Mouse (Mus musculus): Measurements from ENCODE around the gene 5031439G07Rik.

Gene 5031439G07Rik

DNA sequence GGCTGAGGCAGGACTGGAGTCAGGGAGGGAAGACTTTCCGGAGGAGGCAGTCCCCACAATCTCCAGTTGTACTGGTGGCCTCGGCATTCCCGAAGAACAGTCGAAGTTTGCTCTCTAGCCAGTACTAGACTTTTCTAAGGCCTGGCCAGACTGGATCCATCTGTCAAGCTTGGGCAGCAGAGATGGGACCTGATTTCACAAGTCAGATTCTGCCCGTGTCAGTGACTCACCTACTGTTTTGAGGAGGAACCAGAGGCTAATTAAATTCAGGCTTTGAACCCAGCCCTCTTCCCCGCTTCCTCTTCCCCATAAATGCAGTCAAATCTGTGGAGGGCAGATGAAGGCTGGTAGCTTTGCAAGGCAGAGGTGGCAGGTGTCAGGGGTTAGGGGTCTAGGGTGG, 6.7 kb upstream of the 5031439G07Rik start:
- DNase-seq (ENCODE audit: low read depth, low spot score) = no peak

DNA sequence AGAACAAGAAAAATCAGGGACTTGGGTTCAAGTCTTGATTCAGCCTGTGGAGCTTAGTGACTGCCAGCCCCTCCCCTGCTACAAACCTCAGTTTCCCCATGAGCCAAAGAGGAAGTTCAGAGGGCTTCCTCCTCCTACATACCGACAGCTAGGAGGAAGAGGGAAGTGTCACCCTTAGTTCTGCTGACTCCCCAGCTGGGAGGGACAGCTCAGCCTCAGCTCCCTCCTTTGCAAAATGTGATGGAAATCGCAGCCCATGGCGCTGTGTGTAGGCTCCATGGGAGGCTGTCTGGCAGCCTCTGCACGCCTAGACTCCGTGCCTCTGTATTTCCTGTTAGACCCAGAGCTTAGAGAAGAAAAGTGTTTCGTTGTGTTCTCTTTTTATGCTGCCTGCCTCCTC, 6.1 kb upstream of the 5031439G07Rik start:
- DNase-seq (ENCODE audit: low read depth, low spot score) = no peak

DNA sequence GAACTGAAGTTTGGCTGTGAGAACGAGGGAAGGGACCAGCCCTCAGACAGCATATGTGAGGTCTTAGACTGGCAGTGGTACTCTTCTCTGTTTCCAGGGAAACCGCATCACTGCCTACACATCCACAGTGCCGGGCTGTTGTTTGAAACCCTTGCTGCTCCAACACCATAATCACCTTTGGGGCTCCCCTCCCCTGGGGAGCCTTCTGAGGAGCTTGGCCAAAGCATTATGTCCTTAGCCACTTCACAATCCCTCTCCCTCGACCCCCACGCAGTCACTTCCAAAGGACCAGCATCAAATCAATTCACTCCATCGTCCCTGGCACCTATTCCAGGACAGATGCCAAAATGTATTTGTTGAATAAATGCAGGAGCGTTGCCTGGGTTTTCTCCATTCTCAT, 1.4 kb upstream of the 5031439G07Rik start:
- no peak for DNase-seq (ENCODE audit: low read depth, low spot score)

DNA sequence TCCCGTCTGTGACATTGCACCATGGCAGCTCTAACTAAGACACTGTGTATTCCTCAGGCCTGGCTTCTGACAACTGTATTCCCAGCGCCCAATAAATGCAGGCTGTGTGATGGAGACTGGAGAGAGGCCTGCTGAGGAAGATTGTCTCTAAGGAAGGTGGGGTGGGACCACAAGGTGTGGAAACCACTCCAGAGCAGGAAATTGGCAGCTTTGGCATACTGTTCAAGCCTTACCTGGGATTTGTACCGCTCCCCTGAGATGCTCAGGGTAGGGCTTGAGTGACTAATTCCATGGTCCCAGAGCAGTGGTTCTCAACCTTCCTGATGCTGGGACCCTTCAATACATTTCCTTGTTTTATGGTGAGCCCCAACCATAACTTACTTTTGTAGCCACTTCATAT, 747 bp upstream of the 5031439G07Rik start:
- DNase-seq (ENCODE audit: low read depth, low spot score) = no peak

DNA sequence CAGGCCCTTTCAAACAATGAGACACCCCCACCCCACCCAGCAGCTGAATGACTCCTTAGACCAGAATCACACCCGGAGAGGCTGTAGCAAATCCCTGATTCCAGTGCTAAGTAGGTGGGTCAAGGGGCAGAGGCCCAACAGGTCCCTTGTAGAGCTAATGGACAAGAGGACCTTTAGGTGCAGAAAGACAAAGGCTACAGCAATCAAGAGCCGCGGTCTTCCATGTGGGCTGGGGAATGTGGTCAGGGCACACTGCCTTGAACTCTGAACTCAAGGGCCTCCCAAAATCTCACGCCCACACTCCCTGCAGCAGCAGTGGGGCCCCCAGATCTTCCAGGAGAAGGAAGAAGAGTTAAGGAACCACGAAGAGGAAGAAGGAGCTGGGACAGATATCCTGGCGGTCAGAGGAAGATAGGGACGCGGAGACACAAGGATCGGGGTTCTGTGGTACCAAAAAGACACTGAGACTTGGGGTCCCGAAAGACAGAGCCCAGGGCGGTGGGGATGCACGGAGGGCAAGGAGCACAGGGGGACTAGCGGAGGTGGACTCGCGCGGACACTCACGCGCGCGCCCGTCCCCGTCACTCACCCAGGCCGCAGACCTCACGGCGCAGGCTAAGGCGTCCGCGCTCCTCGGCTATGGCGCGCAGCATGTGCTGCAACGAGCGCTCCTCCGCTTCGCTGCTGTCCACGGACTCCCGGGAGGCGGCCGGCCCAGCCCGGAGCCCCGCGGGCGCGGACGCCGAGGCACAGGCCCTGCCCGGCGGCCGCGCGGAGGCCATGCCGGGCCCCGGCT, 1.1 kb downstream of the 5031439G07Rik start:
- DNase-seq (ENCODE audit: low read depth, low spot score) = peak; percentile 16

DNA sequence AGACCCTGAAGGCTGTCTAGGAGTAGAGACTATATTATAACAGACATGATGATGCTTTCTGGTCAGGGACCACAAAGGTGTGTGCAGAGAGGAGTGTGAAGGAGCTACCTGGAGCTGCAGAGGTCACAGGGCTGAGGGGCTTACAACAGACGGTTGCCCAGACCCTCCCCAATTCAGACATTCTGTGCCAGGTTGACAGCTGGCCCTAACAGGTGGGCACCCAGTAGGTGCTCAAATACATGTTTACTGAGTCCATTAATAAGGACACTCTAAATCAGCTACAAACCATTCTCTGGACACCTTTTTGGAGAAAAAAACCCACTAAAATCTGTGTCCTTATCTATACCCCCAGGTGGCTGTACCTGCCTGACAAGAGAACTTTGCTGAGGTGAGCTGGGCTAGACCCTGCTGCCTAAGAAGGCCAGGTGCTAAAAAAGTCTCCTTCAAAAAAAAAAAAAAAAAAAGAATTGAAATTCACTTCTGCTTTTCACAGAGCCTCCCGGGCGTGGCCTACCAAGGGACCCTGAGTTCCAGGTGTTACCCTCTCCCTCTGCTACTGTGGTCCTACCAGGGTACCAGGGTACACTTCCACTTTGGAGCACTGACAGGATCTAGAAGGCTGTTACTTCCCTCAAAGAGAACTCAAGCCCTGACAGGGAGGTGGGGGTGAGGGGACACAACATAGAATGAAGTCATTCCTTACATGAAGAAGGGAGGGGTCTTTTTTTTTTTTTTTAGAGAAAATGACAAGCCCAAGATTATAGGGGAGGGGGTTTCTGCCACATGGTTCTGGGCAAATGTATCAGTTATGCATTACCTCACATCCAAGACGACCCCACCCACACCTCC, 2.0 kb downstream of the 5031439G07Rik start:
- no peak for DNase-seq (ENCODE audit: low read depth, low spot score)

DNA sequence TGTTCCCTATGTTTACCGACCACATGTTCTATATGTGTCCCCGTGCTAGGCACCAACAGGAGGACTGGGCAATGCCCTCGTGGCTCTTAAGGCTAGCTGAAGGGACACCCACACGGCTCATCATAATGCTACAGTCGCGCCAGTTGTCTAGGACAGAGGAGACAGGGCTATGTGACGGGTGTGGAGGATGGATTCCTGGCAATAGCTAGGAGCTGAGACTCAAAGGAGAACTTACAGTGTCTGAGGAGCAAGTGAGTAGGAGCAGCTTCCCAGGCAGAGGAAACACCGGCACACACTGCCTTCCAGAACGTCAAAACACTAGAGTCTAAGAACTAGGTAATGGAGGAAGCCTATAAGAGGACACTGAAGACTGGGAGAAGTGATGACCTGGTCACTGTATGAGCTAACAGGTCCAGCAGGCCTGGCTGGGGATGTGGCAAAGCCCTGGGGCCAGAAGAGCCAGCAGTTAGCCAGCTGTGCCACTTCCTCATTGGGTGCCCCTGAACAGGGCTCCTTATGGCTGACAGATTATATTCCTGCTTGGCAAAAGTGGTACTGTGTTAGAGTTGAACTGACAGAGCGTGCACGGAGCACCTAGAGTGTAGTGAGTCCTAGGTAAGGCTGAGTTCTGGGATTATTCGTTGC, 2.7 kb downstream of the 5031439G07Rik start:
- DNase-seq (ENCODE audit: low read depth, low spot score) = no peak

DNA sequence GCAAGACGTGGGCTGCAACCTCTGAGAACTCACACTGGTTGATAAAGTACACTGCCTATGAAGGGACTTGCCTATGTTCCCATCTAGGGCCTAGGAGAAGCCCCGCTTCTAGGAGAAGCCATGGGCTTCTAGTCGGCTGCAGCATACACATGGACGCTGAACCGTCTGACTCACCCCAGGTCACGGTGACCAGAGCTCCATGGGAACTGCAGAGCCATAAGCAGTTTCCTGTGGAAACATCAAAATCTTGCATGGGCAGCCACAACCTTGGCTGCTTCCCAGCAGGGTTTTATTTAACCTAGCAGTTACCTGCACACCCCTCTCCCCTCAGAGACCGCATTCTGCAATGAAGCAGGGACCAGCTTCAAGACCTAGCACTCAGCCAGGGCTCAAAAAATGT, 4.6 kb downstream of the 5031439G07Rik start:
- no peak for DNase-seq (ENCODE audit: low read depth, low spot score)

DNA sequence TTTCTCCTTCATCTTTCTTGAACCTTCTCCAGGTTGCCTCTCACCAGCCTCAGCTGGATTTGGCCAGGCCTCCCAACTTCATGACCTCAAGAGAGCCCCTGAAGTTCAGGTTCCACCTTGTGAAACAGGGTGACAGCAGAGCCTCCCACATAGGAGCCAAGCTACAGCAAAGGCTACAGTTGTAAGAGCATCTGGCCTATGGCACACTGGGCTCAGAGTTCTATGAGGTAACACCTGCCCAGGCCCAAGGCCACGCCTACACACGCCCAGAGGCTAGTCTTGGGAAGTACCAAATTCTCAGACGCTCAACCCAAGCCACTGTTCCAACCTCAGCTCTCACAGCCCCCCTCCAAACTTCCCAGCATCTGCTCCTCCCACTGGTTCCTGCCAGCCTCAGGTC, 5.5 kb downstream of the 5031439G07Rik start:
- no peak for DNase-seq (ENCODE audit: low read depth, low spot score)

DNA sequence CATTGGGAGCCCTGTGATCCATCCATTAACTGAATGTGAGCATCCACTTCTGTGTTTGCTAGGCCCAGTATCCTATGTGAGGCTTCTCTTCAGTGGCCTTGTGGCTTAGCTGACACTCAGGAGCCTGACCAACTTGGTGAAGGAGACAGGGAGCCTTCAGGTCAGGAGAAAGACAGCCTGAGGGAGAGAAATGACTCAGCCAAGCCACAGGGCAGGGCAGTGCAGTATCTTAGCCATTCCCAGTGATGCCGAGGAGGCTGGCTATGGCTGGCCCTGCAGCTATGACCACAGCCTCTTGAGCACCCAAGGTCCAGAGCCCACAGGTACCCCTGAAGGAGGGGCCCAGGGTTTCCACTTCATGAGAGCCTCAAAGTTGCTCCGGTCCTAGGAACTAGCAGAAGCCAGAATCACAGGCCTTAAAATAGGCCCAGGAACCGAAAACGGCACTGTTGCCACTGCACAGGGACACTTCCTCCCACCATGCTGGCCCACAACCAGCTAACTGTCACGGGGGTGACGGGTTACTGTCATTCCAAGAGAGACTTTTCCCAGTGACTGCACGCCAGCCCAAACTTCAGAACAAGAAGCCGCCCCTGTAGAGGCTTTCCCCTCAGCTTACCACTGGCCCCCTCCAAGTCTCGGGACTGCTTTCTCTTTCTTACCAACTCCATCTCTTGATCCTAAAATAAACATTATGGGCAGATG, 6.6 kb downstream of the 5031439G07Rik start:
- no peak for DNase-seq (ENCODE audit: low read depth, low spot score)

DNA sequence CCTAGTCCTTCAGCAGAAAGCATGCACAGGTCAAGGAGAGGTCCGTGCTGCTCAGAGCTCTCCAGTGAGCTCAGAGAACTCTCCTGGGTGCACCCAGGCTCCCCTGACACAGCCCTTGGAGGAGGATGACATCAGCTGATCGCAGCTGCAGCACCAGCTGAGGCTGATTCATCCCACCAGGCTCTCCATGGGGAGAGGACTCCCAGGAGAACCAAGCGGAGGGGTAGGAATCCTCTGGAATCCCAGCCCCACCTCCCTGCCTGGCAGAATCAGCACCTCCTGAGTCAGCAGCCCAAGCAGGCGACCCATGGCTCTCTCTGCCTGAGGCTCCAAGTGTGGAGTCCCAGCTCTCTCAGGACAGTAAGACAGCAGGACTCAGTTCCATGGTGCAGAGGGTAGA, 12.6 kb downstream of the 5031439G07Rik start:
- no peak for DNase-seq (ENCODE audit: low read depth, low spot score)

DNA sequence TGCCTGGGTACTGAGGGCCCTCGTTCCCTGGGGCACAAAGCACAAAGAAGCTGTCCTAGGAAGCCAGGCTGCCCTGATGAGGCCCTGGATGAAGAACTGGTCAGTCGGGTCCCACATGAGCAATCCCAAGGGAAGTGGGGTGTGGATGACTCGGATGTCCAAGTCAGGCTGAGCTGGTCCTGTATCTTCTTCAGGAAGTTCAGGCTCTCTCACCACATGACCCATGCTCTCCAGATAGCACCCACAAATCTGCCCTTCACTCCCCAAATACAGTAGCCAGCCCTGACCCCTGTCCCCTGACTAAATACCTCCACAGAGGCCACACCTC, 14.8 kb downstream of the 5031439G07Rik start:
- DNase-seq (ENCODE audit: low read depth, low spot score) = no peak

DNA sequence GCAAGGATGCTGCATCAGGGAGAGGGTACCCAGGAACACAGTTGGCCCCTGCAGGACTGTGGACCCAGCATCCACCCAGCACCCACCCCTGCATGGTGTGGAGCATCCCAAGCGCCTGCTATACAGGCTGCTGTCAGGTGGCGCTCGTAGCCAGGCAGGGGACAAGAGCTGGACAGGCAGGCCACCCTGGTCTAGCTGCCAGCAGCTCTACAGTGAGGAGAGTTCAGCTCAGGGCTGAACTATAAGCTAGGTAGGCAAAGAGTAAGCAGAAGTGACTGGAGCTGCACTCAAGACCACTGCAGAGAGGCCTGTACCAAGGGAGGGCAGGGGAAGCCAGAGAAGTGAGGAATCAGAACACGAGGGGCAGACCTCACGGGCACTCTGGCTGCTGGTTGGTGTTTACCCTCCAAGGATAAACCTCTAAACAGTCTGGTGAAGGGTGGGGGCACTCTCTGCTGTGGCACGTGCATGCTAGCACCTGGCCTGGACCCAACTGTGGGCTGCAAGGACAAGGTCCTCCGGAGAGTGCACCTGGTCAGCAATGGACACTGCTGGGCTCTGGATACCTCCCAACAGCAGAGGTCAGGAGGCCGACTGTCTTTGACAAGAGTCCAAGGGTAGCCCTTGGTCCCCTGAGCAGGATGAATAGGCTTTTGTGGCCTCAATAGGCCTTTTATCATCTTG, 15.3 kb downstream of the 5031439G07Rik start:
- no peak for DNase-seq (ENCODE audit: low read depth, low spot score)

DNA sequence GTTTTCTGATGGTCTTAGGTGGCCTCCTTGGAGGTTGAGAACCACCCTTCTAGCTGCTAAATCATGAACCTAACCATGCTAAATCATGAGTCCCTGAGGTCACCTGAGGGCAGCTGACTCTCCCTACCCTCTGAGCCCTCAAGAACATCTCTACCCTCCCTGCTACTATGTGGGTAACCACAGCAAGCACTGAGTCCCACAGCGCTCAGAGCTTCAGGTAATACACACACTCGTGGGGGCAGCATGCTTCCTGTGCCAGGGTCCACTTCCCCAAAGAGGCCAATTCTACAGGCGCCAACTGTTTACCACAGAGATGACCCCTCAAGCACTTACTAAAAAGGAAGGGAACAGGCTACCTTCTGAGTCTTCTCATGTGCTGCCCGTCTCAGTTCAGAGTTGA, 19.8 kb downstream of the 5031439G07Rik start:
- no peak for DNase-seq (ENCODE audit: low read depth, low spot score)

DNA sequence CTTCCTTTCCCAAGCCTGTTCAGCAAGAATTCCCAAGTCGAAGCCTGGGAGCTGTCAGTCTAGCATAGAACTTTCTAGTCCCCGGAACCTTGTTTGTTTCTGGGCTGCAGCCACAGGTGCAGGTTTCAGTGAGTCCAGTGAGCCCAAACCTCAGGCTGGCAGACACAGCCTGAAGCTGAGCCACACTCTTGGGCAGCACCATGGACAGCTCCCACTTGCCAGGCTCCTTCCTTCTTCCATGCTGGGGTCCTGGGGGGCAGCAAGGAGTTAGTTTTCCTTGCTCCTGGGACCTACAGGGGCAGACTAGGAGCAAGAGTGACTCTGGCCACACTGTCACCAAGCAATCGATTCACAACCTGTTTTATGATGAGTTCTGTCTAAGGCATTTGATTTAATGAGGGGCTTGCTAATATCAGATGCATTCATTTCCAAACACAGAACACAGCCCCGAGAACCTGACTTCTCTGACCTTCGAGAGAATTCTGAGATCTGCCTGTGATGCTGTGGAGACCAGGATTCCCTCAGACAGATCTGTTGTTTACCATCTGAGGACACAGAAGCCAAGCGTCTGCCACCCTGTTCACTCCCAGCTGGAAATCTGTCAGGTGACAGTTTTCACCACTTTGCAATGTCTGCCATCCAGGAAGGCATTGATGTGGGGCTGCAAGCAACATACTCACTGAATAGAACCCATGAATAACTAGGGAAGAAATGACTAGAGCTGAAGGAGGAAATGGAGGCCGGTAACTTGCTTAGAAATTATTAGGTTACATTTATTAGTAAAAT, 22.6 kb downstream of the 5031439G07Rik start:
- peak; percentile 52 for DNase-seq (ENCODE audit: low read depth, low spot score)

DNA sequence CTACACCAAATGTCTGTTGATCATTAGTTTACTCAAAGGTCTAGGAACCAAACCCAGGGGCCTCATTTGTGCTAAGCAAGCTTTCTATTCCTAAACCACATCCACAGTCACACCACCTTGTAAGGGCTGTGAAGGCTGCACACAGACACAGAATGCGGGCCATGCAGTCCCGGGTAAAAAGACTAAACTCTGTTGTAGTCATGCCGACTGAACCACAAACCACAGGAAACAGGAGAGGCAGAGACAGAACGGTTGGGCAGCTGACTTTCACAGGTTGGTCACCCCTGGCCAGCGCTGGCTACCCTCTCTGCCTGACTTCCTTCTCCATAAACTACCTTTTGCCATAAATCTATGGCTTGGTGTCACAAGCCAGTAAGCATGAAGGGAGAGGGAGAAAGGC, 23.6 kb downstream of the 5031439G07Rik start:
- no peak for DNase-seq (ENCODE audit: low read depth, low spot score)

DNA sequence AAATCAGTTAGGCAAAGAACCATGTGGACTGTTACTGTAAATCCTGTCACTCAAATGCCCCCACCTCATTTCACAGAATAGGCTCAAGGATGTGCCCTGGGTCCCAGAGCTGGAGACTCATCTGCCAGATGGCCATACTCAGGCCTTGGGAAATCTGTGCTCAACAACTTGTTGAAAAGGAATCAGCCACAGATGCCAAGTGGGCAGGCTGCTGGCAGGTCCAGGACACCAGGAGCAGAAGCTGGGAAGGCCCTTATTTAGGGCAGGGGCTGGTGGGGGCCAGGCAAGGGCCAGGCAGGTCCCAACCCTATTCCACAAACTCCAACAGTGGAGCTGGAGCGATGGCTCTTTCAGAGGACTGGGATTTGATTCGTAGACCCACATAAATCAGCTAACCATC, 25.8 kb downstream of the 5031439G07Rik start:
- no peak for DNase-seq (ENCODE audit: low read depth, low spot score)

DNA sequence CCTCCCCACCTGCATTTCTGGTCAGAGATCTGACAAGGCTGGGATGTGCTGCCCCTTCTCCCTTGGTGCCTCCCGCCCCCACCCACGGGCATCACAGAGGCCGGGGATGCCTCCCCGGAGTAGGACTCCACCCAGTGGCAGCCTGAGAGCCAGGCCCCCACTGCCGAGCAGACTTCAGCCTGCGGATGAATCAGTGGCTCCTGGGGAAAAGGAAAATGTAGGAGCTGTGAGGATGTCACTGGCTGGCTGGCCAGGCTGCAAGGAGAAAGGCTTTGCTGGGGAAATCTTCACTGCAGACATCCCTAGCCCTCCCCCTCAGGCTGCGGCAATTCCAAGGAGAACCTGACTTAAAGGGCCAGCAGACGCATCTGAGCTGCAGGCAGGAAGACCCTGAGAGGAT, 27.7 kb downstream of the 5031439G07Rik start:
- no peak for DNase-seq (ENCODE audit: low read depth, low spot score)

DNA sequence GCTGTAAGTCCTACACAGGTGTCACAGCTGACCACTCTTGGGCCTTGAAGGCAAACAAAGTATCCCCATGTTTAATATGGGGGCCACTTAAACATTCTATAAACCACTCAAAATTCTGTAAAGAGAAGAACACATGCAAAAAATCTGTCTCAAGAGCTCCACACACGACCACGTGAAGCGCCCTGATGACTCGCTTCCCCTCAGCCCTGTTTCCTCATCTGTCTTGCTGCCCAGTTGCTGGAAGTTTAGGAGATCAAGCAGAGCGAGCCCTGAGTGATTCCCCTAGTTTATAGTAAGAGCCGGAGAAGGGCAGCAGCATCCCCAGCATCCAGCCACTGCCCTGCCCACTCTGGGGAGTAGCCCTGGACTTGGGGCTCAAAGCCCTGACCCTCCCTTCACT, 28.5 kb downstream of the 5031439G07Rik start:
- no peak for DNase-seq (ENCODE audit: low read depth, low spot score)

DNA sequence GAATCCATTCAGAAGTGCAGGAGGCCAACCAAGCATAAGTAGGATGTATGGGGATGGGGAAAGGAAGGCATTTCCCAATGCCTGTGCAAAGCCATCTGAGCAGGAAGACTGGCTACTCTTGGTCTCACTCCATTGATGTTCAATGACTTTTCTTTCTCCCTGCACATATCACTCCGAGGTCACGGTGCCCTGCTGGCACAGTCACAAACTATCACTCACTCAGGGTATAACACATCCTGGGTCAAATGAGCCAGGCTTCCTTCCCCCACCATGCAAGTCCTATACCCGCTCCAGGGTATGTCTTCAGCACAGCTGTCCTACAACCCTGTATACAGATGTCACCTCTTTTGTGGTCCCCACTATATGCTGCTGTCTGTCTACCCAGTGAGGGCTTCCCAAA, 30.0 kb downstream of the 5031439G07Rik start:
- no peak for DNase-seq (ENCODE audit: low read depth, low spot score)

DNA sequence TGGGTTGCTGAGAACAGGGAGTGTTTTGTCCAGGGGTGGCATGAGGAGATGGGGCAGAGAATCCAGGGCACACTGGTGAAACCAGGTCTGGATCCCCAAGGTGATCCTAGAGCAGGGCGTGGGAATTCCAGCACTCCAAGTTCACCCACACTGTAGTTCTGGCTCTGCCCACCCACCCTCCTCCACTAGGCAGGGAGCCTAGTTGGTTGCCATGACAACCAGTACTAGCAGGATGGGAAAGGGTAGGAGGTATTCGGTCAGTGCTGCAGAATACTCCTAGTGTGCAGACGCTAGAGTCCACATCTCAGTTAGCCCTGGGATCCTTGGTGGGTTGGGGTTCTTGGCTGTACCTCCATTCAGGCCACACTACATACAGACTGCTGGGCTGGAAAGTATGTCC, 30.5 kb downstream of the 5031439G07Rik start:
- no peak for DNase-seq (ENCODE audit: low read depth, low spot score)
